Mouse (Mus musculus): Measurements from ENCODE around the gene Gpr160. TPM values are rescaled to one million over a fixed set of nuclear protein-coding genes. Genes with fewer than 3 reads are reported as not detected.

Gene Gpr160
- 4.2 TPM for polyA plus RNA-seq (2017; shearing (Covaris generic))

DNA sequence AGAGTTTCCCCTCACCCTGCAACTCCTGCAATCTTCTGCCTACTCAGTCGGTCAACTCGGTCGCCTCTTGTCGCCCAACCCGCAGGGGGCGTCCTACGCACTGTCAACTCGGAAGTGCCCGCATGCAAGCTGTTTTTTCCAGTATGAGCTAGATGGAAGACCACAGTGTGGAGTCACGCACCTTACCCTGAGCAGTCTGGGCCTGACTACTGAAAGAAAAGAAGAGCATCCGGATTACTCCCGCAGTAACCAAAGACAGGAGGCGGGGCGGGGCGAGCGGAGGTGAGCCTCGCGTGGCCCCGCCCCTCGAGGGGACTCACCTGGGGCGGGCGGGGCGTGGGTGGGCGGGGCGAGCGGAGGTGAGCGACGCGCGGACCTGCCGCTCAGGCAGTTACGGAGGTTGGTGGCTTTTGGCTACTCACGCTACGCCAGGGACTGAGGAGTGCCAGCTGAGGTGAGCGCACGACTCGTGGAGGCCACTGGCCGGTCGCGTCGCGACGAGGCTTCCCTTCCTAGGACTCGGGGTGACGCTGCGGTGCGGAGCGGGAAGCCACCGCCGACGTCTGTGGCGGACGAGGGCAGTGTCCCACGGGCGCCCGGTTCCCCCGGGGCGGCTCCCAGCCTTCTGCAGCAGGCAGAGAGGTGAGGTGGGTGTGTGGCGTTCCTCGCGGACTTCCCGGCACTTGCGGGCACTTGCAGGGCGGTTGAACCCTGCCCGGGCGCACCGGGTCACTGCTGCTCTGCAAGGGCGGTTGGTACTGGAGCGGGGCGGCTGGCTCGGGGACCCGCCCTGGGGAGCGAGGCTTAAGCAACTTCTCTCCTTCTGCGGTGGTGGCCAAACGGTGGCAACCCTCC, at the start of gene Gpr160:
TSS of gene Gpr160 (plus strand) at position 347 of the 855 bp plus-strand sequence.

Other genes starting within 250 kb of the Gpr160 start
- gene Lrriq4, start 211.4 kb upstream of the Gpr160 start, polyA plus RNA-seq (2017; shearing (Covaris generic)): not detected
- gene Lrrc34, start 208.1 kb upstream of the Gpr160 start, polyA plus RNA-seq (2017; shearing (Covaris generic)): not detected
- 0.95 TPM for gene Lrrc31, start 156.1 kb upstream of the Gpr160 start, polyA plus RNA-seq (2017; shearing (Covaris generic))
- 0.57 TPM for gene Samd7, start 109.7 kb upstream of the Gpr160 start, polyA plus RNA-seq (2017; shearing (Covaris generic))
- 126 TPM for gene Sec62, start 63.1 kb upstream of the Gpr160 start, polyA plus RNA-seq (2017; shearing (Covaris generic))
- 32.5 TPM for gene Phc3, start 113.5 kb downstream of the Gpr160 start, polyA plus RNA-seq (2017; shearing (Covaris generic))
- 9.7 TPM for gene Prkci, start 139.8 kb downstream of the Gpr160 start, polyA plus RNA-seq (2017; shearing (Covaris generic))
- 252 TPM for gene Skil, start 239.1 kb downstream of the Gpr160 start, polyA plus RNA-seq (2017; shearing (Covaris generic))